Mouse (Mus musculus) embryo, embryonic 11.5 days (tissue): ENCODE data around the gene Gm17467.
"Not testable (repeated sequence)": the region's sequence is repeated elsewhere in the genome, so short reads cannot be mapped to it uniquely, and the experiment has no call there.

Experiments used
- DNase-seq: peaks from one replicate; pipeline ENCODE4 v3.0.0-alpha.2; 2012; ENCODE audit warnings: low read depth, low spot score

The Gm17467 gene

DNA sequence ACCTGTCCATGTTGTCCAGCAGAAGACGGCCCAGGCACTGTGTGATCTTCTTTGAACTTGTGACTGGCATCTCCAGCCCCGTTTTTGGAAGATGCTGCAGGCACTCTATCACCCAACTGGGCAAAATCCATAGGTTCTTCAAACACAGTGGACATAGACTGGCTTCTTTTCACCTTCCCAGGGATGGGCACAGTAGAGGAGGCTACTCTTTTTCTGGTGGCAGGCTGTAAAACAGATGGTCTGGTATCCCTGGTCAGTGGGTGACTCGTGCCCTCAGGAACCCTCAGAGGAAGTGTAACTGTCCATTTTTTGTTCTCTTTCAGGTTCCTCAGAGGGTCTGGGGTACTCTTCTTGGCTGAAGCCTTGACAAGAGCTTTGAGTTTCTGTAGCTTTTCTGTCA, at the start of gene Gm17467:
Gm17467 (minus strand) TSS at position 101 of the 400 bp plus-strand sequence.
- DNase-seq = not testable (repeated sequence)
